Mouse (Mus musculus): ENCODE measurements around the gene Cenpp. TPM values are rescaled to one million over a fixed set of nuclear protein-coding genes. Genes with fewer than 3 reads are reported as not detected.

Cenpp gene
- polyA plus RNA-seq, 1 experiment = 11.2 TPM

DNA sequence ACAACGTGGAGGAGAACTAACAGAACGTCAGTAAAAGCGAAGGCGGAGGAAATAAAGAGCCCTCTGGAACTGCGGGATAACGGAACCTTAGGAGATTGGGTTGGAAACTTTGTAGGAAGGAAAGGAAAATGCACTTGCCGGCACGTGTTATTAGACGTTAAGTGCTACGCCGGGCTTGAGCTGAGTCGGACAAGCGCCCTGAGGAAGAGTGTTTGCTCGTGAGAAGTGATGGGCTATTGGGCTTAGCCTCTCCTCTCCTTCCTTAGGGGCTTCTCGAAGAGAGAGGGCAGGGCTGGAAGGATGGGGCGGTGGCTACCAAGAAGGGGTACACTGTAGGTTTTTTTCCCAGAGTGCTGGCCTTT lies 576 bp upstream of the Cenpp start:
- TF ChIP-seq POLR2A (IDR thresholded peaks at IDR 0.05; ENCODE audit: control insufficient read depth, low read depth, low read length) = peak; percentile 89
- no peak for TF ChIP-seq CTCF (IDR thresholded peaks at IDR 0.05; ENCODE audit: control insufficient read depth, insufficient read depth, insufficient replicate concordance, low read depth, low read length)
- Histone ChIP-seq H3K4me3 (ENCODE audit: control insufficient read depth, low read depth, low read length) (peak overlapping the region; percentile 97), H3K4me1 (ENCODE audit: control insufficient read depth, insufficient read depth, low read length) (no peaks in the 10 kb centered on the region; the same call in 1 of the 2 replicates), H3K36me3 (ENCODE audit: control insufficient read depth, insufficient read depth, low read length) (peaks cover 7% of the 10 kb centered on the region), H3K27ac (ENCODE audit: control insufficient read depth, insufficient read depth, low read depth, low read length) (peak overlapping the region; percentile 94), H3K27me3 (ENCODE audit: control insufficient read depth, insufficient read depth, low read length) (no peaks in the 10 kb centered on the region)

DNA sequence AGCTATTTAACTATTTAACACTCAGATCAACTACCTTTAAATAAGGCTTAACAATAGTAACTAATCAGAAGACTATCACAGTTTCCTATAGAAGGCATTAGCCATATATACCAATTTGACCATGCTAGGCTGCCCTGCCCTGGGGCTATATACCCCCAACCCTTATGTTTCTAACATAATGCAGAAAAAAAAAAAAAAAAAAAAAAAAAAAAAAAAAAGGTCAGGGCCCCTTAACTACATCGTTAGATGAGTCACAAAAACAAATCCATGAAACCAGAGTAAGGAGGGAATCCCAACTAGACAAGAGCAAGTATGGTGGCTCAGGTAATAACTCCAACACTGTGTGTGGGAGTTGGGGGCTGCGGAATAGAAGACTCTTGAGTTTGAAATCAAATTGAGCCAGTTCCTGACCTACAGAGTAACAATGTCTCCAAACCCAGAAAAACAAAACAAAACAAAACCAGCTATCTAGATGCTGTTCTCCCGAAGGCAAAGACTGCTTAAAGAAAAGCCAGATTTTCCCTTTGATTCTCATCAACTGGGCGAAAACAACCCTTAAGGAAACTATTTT lies 719 bp downstream of the Cenpp start:
- Histone ChIP-seq H3K4me3 (ENCODE audit: control insufficient read depth, low read depth, low read length) (peak overlapping the region; percentile 97), H3K4me1 (ENCODE audit: control insufficient read depth, insufficient read depth, low read length) (no peaks in the 10 kb centered on the region; the same call in 1 of the 2 replicates), H3K36me3 (ENCODE audit: control insufficient read depth, insufficient read depth, low read length) (peaks cover 4% of the 10 kb centered on the region), H3K27me3 (ENCODE audit: control insufficient read depth, insufficient read depth, low read length) (no peaks in the 10 kb centered on the region), H3K27ac (ENCODE audit: control insufficient read depth, insufficient read depth, low read depth, low read length) (peak overlapping the region; percentile 97)
- TF ChIP-seq POLR2A (IDR thresholded peaks at IDR 0.05; ENCODE audit: control insufficient read depth, low read depth, low read length) = no peak
- TF ChIP-seq CTCF (IDR thresholded peaks at IDR 0.05; ENCODE audit: control insufficient read depth, insufficient read depth, insufficient replicate concordance, low read depth, low read length) = no peak

DNA sequence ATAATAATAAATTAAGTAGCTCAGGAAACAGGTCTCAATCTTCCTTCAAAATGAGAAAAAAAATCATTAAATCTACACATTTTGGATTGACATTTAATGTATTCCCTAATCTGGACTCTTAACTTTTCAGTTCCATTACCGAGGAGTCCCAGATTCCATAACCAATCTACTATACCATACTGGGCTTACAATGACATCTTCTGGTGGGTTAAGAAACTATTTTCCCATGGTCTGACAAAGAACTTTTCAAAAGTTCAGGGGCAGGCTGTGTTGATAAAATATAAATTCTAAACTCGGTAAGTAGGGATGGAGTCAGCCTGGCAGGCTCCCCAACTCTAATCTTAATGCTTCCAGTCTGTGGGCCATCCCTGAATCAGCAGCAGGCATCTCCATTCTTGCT lies 1.4 kb downstream of the Cenpp start:
- peaks cover 3% of the 10 kb centered on the region for H3K36me3 ChIP-seq (ENCODE audit: control insufficient read depth, insufficient read depth, low read length)
- H3K4me1 ChIP-seq (ENCODE audit: control insufficient read depth, insufficient read depth, low read length) = no peaks in the 10 kb centered on the region; the same call in 1 of the 2 replicates
- H3K27me3 ChIP-seq (ENCODE audit: control insufficient read depth, insufficient read depth, low read length) = no peaks in the 10 kb centered on the region
- H3K27ac ChIP-seq (ENCODE audit: control insufficient read depth, insufficient read depth, low read depth, low read length) = no peak overlapping the region
- TF ChIP-seq POLR2A (IDR thresholded peaks at IDR 0.05; ENCODE audit: control insufficient read depth, low read depth, low read length) (no peak), CTCF (IDR thresholded peaks at IDR 0.05; ENCODE audit: control insufficient read depth, insufficient read depth, insufficient replicate concordance, low read depth, low read length) (no peak)
- H3K4me3 ChIP-seq (ENCODE audit: control insufficient read depth, low read depth, low read length) = peak overlapping the region; percentile 71

DNA sequence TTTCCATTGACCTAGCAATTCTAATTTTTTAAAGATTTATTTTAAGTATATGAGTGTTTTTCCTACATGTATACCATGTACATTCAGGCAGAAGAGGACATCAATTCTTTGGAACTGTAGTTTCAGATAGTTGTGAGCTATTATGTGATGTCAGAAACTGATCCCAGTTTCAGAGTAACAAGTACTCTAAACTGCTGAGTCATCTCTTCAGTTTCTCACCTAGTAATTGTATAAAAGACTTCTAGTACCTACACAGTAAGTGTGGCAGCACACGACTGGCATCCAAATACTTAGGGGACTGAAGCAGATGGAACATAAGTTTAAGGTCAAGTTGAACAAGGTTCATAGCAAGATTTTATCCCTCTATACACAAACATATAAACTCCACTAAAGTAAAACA lies 6.6 kb downstream of the Cenpp start:
- no peaks in the 10 kb centered on the region; the same call in 1 of the 2 replicates for H3K4me1 ChIP-seq (ENCODE audit: control insufficient read depth, insufficient read depth, low read length)
- H3K27ac ChIP-seq (ENCODE audit: control insufficient read depth, insufficient read depth, low read depth, low read length) = no peak overlapping the region

DNA sequence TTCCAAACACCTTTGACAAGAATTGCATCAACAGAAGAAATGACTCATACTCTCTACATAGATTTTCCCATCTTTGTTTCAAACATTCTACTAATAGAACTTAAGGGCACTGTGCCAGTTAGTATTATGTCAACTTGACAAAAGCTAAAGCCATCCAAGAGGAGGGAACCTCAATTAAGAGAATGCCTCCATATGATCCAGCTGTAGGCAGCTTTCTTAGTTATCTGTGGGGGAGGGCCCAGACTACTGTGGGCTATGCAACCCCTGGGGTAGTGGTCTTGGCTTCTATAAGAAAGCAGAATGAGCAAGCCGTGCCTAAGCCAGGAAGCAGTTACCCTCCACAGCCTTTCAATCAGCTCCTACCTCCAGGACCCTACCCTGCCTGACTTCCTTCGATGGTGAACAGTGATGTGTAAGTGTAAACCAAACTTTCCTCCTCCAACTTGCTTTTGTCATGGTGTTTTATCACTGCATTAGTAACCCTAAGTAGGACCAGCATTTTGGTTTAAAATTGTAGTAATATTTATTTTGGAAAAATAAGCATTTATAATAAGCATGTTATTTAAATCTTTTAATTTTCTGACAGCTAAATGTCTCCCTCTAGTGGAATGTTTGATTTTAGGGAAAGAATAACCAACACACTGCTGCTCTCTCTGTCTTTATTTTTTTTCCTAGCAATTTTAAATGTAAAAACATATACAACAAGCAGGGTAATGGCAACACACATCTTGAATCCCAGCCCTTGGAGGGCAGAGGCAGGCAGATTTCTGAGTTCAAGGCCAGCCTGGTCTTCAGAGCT lies 7.7 kb downstream of the Cenpp start:
- Histone ChIP-seq H3K4me1 (ENCODE audit: control insufficient read depth, insufficient read depth, low read length) (no peaks in the 10 kb centered on the region), H3K27ac (ENCODE audit: control insufficient read depth, insufficient read depth, low read depth, low read length) (no peak overlapping the region)
- no peak for TF ChIP-seq CTCF (IDR thresholded peaks at IDR 0.05; ENCODE audit: control insufficient read depth, insufficient read depth, insufficient replicate concordance, low read depth, low read length)
- no peak for TF ChIP-seq POLR2A (IDR thresholded peaks at IDR 0.05; ENCODE audit: control insufficient read depth, low read depth, low read length)

More for the DNA sequence above, 6.6 kb downstream of the Cenpp start:
- Histone ChIP-seq H3K4me3 (ENCODE audit: control insufficient read depth, low read depth, low read length) (no peak overlapping the region), H3K36me3 (ENCODE audit: control insufficient read depth, insufficient read depth, low read length) (peaks cover 2% of the 10 kb centered on the region; the same call in 1 of the 2 replicates), H3K27me3 (ENCODE audit: control insufficient read depth, insufficient read depth, low read length) (no peaks in the 10 kb centered on the region)
- no peak for TF ChIP-seq POLR2A (IDR thresholded peaks at IDR 0.05; ENCODE audit: control insufficient read depth, low read depth, low read length)
- no peak for TF ChIP-seq CTCF (IDR thresholded peaks at IDR 0.05; ENCODE audit: control insufficient read depth, insufficient read depth, insufficient replicate concordance, low read depth, low read length)

DNA sequence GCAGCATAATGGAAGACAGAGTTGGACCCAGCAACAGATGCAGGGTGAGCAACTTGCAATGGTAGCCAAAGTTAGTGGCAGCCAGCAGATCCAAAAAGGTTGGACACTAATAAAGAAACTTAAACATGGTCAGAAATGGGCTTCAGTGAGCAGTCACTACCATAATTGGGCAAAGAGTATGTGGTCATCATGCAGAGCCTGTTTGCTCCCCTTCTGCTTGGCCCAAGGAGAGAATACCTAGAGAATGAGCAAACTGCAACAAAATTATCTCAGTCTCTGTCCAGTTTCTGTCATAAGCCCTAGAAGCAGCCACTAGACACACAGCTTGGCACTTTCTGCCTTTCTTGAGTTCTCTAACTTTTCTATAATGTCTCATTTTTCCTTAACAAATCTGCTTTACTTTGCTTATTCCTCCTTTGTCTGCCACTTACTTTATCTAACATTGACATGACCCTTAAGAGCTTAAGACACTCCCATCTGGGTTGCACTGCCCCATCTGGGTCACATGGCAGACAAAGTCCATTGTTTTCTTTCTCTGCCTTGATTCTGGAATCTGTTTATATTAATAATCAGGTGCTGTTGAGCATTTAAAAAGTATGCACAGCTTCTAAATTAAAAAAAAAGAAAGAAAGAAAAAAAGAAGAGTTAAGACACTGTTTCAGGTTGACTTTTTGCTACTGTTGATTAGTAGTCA lies 8.8 kb downstream of the Cenpp start:
- no peak overlapping the region for H3K4me3 ChIP-seq (ENCODE audit: control insufficient read depth, low read depth, low read length)
- no peaks in the 10 kb centered on the region for H3K27me3 ChIP-seq (ENCODE audit: control insufficient read depth, insufficient read depth, low read length)
- TF ChIP-seq POLR2A (IDR thresholded peaks at IDR 0.05; ENCODE audit: control insufficient read depth, low read depth, low read length) (no peak), CTCF (IDR thresholded peaks at IDR 0.05; ENCODE audit: control insufficient read depth, insufficient read depth, insufficient replicate concordance, low read depth, low read length) (no peak)
- H3K27ac ChIP-seq (ENCODE audit: control insufficient read depth, insufficient read depth, low read depth, low read length) = no peak overlapping the region
- no peaks in the 10 kb centered on the region for H3K4me1 ChIP-seq (ENCODE audit: control insufficient read depth, insufficient read depth, low read length)
- peaks cover 1% of the 10 kb centered on the region for H3K36me3 ChIP-seq (ENCODE audit: control insufficient read depth, insufficient read depth, low read length)

More for the DNA sequence above, 7.7 kb downstream of the Cenpp start:
- no peaks in the 10 kb centered on the region for H3K27me3 ChIP-seq (ENCODE audit: control insufficient read depth, insufficient read depth, low read length)
- H3K36me3 ChIP-seq (ENCODE audit: control insufficient read depth, insufficient read depth, low read length) = peaks cover 1% of the 10 kb centered on the region
- no peak overlapping the region for H3K4me3 ChIP-seq (ENCODE audit: control insufficient read depth, low read depth, low read length)

DNA sequence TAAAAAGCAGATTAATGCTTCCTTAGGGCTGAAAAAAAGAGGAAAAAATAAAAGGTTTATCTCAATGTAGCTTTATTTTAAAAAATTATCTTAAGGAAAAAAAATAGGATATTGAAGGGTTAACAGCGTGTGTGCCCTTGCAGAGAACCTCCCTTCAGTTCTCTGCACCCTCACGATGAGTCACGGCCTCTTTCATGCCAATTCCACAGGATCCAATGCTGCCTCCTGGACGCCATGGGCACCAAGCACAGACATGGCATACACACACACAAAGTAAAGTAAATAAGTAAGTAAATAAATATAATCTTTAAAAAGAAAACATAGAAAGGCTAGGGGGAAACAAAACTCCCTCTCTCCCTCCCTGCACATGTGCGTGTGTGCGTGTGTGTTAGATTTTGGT lies 9.9 kb downstream of the Cenpp start:
- no peak overlapping the region for H3K27ac ChIP-seq (ENCODE audit: control insufficient read depth, insufficient read depth, low read depth, low read length)
- TF ChIP-seq POLR2A (IDR thresholded peaks at IDR 0.05; ENCODE audit: control insufficient read depth, low read depth, low read length) (no peak), CTCF (IDR thresholded peaks at IDR 0.05; ENCODE audit: control insufficient read depth, insufficient read depth, insufficient replicate concordance, low read depth, low read length) (no peak)
- no peaks in the 10 kb centered on the region for H3K27me3 ChIP-seq (ENCODE audit: control insufficient read depth, insufficient read depth, low read length)
- peaks cover 1% of the 10 kb centered on the region for H3K36me3 ChIP-seq (ENCODE audit: control insufficient read depth, insufficient read depth, low read length)
- H3K4me3 ChIP-seq (ENCODE audit: control insufficient read depth, low read depth, low read length) = no peak overlapping the region
- no peaks in the 10 kb centered on the region for H3K4me1 ChIP-seq (ENCODE audit: control insufficient read depth, insufficient read depth, low read length)
